Mouse (Mus musculus) ES-E14 (cell line): ENCODE results near the gene Smoc2. TPM values are rescaled to one million over a fixed set of nuclear protein-coding genes. Genes with fewer than 3 reads are reported as not detected.

Experiments
- DNase-seq: peaks from one replicate; pipeline ENCODE4 v3.0.0-alpha.2; 2013; ENCODE audit warnings: low read depth, low spot score
- H3K27ac ChIP-seq: 2 replicates; pipeline ENCODE4 v1.5.1; 2012; ENCODE audit warnings: low read depth, mild to moderate bottlenecking, low read length, moderate library complexity, mixed read lengths; ENCODE audit not compliant: poor library complexity, insufficient read depth, severe bottlenecking
- H3K36me3 ChIP-seq: 2 replicates; pipeline ENCODE4 v1.6.1; 2012; ENCODE audit warnings: mild to moderate bottlenecking, low read length, moderate library complexity, mixed read lengths; ENCODE audit not compliant: control insufficient read depth, poor library complexity, insufficient read depth, severe bottlenecking
- H3K4me1 ChIP-seq, 2 experiments: fragments of 150-350 bp in 1 of 2; sonication (generic) in 1 of 2; 2 replicates each; pipeline ENCODE4 v1.6.1; 2012; ENCODE audit warnings: low read length in 2 of 2, mild to moderate bottlenecking in 1 of 2, mixed read lengths in 1 of 2; ENCODE audit not compliant: control insufficient read depth in 2 of 2, insufficient read depth in 2 of 2, poor library complexity in 1 of 2
- H3K4me3 ChIP-seq, 2 experiments: fragments of 150-350 bp in 1 of 2; sonication (generic) in 1 of 2; 2 replicates each; pipeline ENCODE4 v1.5.1; 2012; ENCODE audit warnings: low read length in 2 of 2, low read depth in 1 of 2, mild to moderate bottlenecking in 1 of 2, mixed read lengths in 1 of 2; ENCODE audit not compliant: insufficient read depth in 1 of 2, poor library complexity in 1 of 2, severe bottlenecking in 1 of 2
- H3K9ac ChIP-seq: 2 replicates; pipeline ENCODE4 v1.6.1; 2012; ENCODE audit warnings: low read depth, mild to moderate bottlenecking, low read length, mixed read lengths; ENCODE audit not compliant: poor library complexity, insufficient read depth, severe bottlenecking
- H3K9me3 ChIP-seq: fragments of 150-350 bp; sonication (generic); 2 replicates; pipeline ENCODE4 v1.6.1; 2012; ENCODE audit warnings: low read depth, mild to moderate bottlenecking, low read length; ENCODE audit not compliant: control insufficient read depth, insufficient read depth
- CHD2 ChIP-seq: IDR thresholded peaks from 2 replicates; pipeline ENCODE4 v1.6.1; 2014; ENCODE audit warnings: mild to moderate bottlenecking, low read depth, low read length, inconsistent platforms
- HCFC1 ChIP-seq: IDR thresholded peaks from 2 replicates; pipeline ENCODE4 v1.6.1; 2012; ENCODE audit warnings: low read length, inconsistent platforms, borderline replicate concordance; ENCODE audit not compliant: insufficient read depth
- MAFK ChIP-seq: IDR thresholded peaks from 2 replicates; pipeline ENCODE4 v1.6.1; 2014; ENCODE audit warnings: mild to moderate bottlenecking, low read depth, low read length, inconsistent platforms; ENCODE audit not compliant: insufficient read depth
- ZC3H11A ChIP-seq: IDR thresholded peaks from 2 replicates; pipeline ENCODE4 v1.6.1; 2012; ENCODE audit warnings: low read depth, mild to moderate bottlenecking, inconsistent platforms, low read length, borderline replicate concordance
- ZNF384 ChIP-seq: IDR thresholded peaks from 2 replicates; pipeline ENCODE4 v1.6.1; 2012; ENCODE audit warnings: low read depth, low read length, inconsistent platforms
- in situ Hi-C, 2 experiments: fragments of 600-800 bp; cut with MboI; formaldehyde crosslinking; loops; one replicate each; pipeline ENCODE4 v1.15.1; 2025; ENCODE audit warnings: low sequenced_read_pairs in 2 of 2, inconsistent platforms in 1 of 2; ENCODE audit not compliant: unreplicated experiment in 2 of 2
- total RNA-seq: library from RNA; depleted of rRNA; stranded (reverse); fragments of 300-350 nt; gene quantifications from 2 replicates; pipeline ENCODE4 v1.2.3, GENCODE M21; 2012

The Smoc2 gene
- total RNA-seq, 1 experiment, result 3.1 TPM

- Histone ChIP-seq H3K9ac (no peak overlapping the region), H3K4me3 (no peak overlapping the region), H3K9me3 (no peaks in the 10 kb centered on the region), H3K36me3 (no peaks in the 10 kb centered on the region), H3K27ac (no peak overlapping the region), H3K4me1 (no peaks in the 10 kb centered on the region)
- in situ Hi-C loops, result no loop called here
- TF ChIP-seq ZNF384, result no peak
- no peak for TF ChIP-seq CHD2
- no peak for TF ChIP-seq MAFK
- TF ChIP-seq HCFC1, result no peak
- TF ChIP-seq ZC3H11A, result no peak
- no peak for DNase-seq
Measured at GRCm38 (mm10) chr17:14407874-14408273, 128.6 kb downstream of the Smoc2 start.

DNA sequence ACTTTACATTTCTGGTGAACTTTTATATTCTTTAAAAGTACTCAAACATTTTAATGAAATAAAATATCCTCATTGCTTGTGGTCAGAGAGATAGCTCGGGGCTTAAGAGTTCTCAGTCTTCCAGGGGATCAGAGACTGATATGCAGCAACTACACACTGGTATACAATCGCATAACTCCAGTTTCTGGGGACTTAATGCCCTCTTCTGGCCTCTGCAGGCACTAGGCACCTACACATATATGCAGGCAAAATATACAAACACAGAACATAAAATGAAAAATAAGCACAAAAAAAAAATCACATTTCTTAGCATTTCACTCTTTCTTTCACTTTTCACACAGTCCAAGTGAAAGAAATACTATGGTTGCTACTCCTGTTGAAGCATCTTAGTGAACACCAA, 133.2 kb downstream of the Smoc2 start:
- H3K9me3 ChIP-seq, result no peaks in the 10 kb centered on the region

DNA sequence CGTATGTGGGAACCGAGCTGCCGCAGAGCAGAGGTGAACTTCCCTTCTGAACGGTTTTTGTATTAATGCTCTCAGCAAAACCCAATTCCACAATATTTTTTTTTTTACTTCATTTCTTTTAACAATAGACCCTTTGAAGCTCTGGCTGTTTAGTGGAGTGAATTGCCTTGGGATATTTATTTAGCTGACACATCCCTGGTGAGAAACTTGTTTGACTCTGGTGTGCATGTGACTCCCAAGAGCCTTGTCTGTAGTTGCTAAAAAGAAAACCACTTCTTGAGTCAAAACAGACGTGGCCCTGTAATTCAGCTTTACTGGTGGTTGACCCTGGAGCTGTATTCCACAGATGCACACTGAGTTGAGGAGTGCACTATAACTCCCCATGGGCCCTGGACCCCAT, 135.2 kb downstream of the Smoc2 start:
- DNase-seq, result no peak
- no peaks in the 10 kb centered on the region for H3K9me3 ChIP-seq
- TF ChIP-seq HCFC1 (no peak), ZNF384 (no peak), CHD2 (no peak), ZC3H11A (no peak), MAFK (no peak)
- no peak overlapping the region for H3K9ac ChIP-seq
- H3K27ac ChIP-seq, result no peak overlapping the region
- no peaks in the 10 kb centered on the region for H3K4me1 ChIP-seq
- H3K4me3 ChIP-seq, result no peak overlapping the region
- no peaks in the 10 kb centered on the region for H3K36me3 ChIP-seq
- in situ Hi-C loops, result no loop called here

More for the DNA sequence above, 133.2 kb downstream of the Smoc2 start:
- H3K36me3 ChIP-seq, result no peaks in the 10 kb centered on the region
- no peaks in the 10 kb centered on the region for H3K4me1 ChIP-seq
- no peak overlapping the region for H3K27ac ChIP-seq
- DNase-seq, result no peak
- TF ChIP-seq ZC3H11A (no peak), MAFK (no peak), CHD2 (no peak), ZNF384 (no peak), HCFC1 (no peak)
- in situ Hi-C loops, result no loop called here
- H3K9ac ChIP-seq, result no peak overlapping the region
- H3K4me3 ChIP-seq, result no peak overlapping the region

GRCm38 (mm10) chr17:14420460-14421046, 141.2 kb downstream of the Smoc2 start:
- in situ Hi-C loops, result no loop called here
- Histone ChIP-seq H3K27ac (no peak overlapping the region), H3K4me1 (no peaks in the 10 kb centered on the region), H3K9me3 (no peaks in the 10 kb centered on the region), H3K9ac (no peak overlapping the region), H3K4me3 (no peak overlapping the region), H3K36me3 (no peaks in the 10 kb centered on the region)
- TF ChIP-seq HCFC1, result no peak
- no peak for TF ChIP-seq MAFK
- TF ChIP-seq ZC3H11A, result no peak
- TF ChIP-seq ZNF384, result no peak
- no peak for TF ChIP-seq CHD2
- DNase-seq, result no peak

- H3K27ac ChIP-seq, result no peak overlapping the region
- no peaks in the 10 kb centered on the region for H3K9me3 ChIP-seq
- in situ Hi-C loops, result no loop called here
Measured at GRCm38 (mm10) chr17:14426481-14426880, 147.2 kb downstream of the Smoc2 start.

More at GRCm38 (mm10) chr17:14426481-14426880, 147.2 kb downstream of the Smoc2 start:
- TF ChIP-seq HCFC1 (no peak), ZNF384 (no peak), MAFK (no peak), ZC3H11A (no peak), CHD2 (no peak)
- H3K36me3 ChIP-seq, result no peaks in the 10 kb centered on the region
- no peaks in the 10 kb centered on the region for H3K4me1 ChIP-seq
- H3K4me3 ChIP-seq, result no peak overlapping the region
- no peak overlapping the region for H3K9ac ChIP-seq
- no peak for DNase-seq
